Mouse (Mus musculus) olfactory bulb, adult 2 months (tissue): ENCODE data around the gene Map6.

Source experiments
- CTCF ChIP-seq: fragments of 200-500 bp; IDR thresholded peaks from 2 replicates; pipeline ENCODE4 v1.5.1; 2012; ENCODE audit warnings: low read depth, mild to moderate bottlenecking, low read length, moderate library complexity; ENCODE audit not compliant: insufficient read depth
- POLR2A ChIP-seq: fragments of 200-500 bp; IDR thresholded peaks from 2 replicates; pipeline ENCODE4 v1.6.1; 2012; ENCODE audit warnings: mild to moderate bottlenecking, low read depth, low read length, moderate library complexity; ENCODE audit not compliant: insufficient read depth

DNA sequence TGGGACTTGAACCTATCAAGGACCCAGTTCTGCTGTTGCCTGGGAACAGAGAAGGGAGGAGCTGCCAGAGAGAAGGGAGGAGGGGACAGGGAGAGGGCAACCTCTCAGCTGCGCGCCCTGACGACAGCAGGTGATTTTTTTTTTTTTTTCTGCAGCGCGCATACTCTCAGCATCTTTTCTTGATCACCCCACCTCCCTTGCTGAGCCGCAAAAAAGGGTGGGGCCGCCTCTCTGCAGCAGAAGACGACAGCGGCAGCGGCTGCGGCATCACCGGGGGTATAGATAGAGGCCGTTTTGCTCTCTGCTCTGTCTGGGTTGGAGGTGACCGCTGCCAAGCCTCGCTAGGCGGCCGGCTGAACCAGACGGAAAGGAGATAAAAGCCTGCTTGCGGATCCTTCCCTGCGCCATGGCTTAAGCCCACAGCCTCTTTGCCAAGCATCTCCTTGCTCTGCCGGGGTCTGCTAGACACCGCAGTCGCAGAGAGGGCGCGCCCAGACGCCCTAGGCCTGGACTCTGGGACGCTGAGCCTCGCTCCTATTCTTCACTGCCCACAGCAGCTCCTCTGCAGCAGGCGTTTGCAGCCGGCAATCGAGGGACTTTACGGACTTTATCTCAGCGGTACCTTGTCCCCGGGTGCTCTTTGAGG, at the start of gene Map6:
- peak; percentile 66 for TF ChIP-seq POLR2A
- no peak for TF ChIP-seq CTCF
